Mouse (Mus musculus): ENCODE data around the gene Emc1.

Gene Emc1

DNA sequence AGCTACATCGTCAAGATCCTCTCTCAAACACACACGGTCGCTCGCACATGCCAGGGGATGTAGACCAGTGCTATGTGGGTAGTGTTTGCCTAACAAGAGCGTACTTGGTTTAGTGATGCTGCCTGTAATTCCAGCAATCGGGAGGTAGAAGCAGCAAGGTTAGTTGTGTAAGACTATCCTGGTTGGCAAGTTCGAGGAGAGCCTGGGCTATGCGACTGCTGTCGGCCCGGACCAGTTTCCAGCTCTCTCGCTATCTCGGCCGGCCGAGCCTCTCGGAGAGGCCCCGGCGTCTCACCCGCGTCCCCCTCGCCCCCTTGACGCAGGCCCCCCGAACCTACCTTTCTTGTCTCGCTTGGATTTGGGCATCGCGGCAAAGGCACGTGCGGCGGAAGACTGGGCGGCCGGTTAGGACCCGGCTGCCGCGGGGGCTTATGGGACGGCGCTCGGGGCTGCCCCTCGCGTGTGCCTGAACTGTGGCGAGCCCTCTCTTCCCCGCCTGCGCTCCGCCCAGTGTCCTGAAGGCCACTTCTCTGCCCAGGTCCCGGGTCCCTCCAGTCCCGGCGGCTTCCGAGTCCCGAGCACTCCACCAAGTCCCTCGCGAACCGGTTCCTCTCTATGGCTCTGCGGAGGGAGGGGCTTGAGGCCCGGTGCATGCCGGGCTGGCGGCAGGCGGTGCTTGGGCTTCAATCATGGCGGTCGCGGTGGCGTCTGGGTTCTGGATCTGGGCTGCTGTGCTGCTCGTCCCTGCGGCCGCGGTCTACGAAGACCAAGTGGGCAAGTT, at the start of gene Emc1, which contains the start of the genes Mrto4 and Ubr4:
Gene Emc1, plus strand, starts transcription at position 657 of the 781 bp plus-strand sequence.
Gene Mrto4, minus strand, starts transcription at position 646 of the 781 bp plus-strand sequence.
Gene Ubr4, plus strand, starts transcription at position 679 of the 781 bp plus-strand sequence.
- DNase-seq (ENCODE audit: extremely low spot score, low spot score) = peak; percentile 86

DNA sequence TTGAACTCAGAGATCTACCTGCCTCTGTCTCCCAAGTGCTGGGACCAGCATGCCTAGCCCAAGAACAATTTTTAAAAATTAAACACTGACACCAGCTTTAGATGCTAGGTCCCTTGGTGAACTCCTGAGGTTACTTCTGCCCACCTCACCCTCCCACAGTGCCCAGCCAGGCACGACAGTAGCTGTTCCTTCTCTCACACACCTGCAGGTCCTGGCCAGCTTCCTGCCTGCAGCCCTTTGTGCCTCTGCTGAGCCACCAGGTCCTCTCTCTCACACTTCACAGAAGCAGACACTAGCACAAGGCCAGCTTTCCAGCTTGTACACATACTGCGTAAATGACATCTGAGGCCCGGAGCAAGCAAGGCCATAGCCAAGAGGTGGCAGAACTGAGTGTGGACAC, 46.9 kb upstream of the Emc1 start:
- no peak for DNase-seq (ENCODE audit: extremely low spot score, low spot score)

DNA sequence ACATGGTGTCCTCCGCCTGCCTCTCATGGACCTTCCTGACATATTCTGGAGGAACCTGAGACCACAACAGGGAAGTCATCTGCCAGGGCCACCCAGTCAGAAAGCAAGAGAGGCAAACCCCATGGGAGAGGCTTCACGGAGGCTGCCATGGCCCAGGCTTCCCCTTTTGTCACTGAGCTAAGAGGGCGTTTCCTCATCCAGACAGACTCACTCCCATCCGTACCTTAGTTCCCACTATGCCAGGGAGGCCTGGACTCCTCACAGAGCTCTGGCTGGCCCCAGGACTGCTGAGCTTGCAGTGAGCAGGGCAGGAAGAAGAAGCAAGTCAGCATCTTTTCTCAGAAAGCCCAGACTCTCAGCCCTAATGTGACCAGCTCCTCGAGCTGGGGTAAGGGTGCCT, 44.5 kb upstream of the Emc1 start:
- no peak for DNase-seq (ENCODE audit: extremely low spot score, low spot score)

DNA sequence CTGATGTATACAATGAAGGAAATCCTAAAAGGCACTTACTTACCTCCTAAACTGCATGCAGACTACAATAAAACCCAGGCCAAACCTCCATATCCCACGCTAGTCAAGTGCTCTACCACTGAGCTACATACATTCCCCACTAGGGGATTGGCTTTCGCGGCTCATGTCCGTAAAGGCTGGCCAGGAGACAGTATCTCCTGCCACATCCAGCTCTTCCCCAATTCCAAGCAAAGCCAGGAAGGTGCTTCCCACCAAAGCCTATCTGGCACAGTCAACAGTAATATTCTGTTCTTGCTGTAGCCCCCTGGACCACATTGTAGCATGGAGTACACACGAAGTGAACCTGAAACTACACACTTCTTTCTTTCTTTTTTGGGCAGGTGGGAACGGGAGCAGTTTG, 42.7 kb upstream of the Emc1 start:
- DNase-seq (ENCODE audit: extremely low spot score, low spot score) = no peak

DNA sequence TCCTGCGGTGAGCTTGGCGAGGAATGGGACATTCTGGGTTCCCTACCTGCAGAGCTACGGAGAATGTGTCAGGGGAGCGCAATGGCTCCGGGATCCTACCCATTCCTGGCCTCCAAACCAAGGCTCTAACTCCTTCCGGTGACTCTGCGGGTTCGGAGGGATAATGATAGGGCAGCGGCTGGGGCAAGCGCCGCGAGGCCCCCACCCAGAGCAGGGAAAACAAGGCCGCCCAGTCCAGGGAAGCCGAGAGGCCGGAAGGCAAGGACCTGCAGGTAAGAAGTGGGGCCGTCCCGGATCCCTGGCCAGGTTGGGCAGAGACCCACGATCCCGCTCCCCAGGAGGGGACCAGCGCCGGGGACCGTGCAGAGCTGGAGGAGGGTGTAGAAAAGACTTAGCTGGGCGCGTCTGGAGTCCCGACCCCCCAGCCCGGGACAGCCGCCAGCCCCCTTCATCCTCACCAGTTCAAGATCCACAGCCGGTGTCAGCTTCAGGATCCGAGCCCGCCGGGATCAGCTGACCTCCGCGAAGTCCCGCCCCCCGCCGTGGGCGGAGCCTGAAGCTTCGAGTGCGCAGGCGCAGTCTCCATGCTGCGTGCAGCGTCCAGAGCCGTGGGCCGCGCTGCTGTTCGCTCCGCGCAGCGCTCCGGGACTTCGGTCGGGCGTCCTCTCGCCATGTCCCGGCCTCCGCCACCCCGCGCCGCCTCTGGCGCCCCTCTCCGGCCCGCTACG, 42.1 kb upstream of the Emc1 start, which contains the start of the genes Pqlc2 and Akr7a5:
Gene Pqlc2, minus strand, starts transcription at position 538 of the 728 bp plus-strand sequence.
Gene Akr7a5, plus strand, starts transcription at position 574 of the 728 bp plus-strand sequence.
- peak; percentile 99 for DNase-seq (ENCODE audit: extremely low spot score, low spot score)

DNA sequence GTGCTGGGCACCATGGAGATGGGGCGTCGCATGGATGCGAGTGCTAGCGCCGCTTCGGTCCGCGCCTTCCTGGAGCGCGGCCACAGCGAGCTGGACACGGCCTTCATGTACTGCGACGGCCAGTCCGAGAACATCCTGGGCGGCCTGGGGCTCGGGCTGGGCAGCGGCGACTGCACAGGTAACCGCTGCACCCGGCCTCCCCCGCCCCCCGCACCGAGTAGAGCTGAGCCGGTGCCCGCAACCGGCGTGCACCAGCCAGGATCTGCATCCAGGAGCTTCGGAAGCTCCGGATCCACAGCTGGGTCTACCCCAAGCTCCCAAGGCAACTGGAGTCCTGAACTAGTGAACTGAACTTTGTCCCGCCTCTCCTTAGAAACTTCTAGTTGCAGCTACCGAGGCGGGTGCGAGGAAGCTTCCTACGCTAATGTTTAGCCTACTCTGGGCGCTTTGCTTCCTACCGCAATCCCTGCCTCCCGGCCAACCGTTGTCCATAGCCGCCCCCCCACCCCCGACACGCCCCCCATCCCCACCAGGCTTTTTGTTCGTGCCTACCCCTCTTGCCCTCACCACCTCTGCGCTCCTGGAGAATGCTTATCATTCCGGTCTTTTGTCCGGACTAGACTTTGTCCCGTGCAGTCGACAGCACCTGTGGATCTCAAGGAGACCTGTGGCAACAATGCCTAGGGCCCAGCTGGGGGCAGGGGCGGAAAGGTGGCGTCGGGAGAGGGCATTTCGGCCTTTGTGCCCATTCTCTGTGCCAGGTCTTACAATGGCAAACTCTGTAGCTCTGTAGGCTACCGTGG, 41.3 kb upstream of the Emc1 start:
- no peak for DNase-seq (ENCODE audit: extremely low spot score, low spot score)

DNA sequence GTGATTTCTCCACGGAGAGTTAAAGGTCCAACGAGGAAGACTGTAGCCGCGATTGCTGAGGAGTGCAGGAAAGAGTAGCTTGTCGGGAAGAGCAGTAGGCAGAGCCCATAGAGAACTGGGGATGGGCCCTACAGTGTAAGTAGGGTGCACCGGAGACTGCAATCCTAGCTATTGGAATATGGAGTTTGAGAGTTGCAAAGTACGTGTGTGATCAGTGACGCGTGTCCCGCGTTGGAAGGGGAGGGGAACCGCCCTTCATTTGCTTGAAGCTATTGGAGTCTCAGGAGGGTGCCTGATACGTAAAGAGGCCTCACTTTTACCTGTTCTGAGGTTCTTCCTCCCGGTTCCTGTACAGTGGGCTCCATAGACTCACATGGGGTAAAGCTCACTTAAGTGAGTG, 40.7 kb upstream of the Emc1 start:
- no peak for DNase-seq (ENCODE audit: extremely low spot score, low spot score)

DNA sequence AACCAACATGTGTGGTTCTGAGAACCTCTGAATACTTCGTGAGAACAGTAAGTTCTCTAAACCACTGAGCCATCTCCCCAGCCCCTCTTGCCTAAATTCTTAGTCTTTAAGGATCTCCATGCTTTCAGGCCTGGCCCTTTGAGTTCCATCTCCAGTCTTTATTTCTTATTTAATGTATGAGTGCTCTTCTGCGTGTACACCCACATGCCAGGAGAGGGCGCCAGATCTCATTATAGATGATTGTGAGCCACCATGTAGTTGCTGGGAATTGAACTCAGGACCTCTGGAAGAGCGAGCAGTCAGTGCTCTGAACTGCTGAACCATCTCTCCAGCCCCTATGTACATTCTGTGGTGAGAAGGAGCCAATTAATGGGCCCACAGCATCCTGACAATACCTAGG, 39.8 kb upstream of the Emc1 start:
- no peak for DNase-seq (ENCODE audit: extremely low spot score, low spot score)

DNA sequence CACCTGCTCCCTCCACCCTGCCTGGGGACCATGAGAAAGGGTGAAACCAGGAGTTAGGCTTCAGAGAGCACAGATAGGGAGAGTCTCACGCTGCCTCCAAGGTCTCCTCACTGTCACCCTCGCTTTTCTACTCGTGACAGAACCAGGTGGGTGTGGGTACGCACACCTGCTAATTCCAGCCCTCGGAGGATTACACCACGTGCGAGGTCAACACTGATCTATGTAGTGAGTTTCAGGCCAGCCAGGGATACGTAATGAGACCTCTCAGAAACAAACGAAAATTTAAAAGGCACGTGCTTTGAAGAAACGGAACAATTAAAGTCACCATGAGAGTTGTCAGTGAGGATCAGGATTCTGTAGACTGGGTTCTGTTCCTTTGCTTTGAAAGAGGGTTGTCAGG, 33.9 kb upstream of the Emc1 start:
- DNase-seq (ENCODE audit: extremely low spot score, low spot score) = no peak

DNA sequence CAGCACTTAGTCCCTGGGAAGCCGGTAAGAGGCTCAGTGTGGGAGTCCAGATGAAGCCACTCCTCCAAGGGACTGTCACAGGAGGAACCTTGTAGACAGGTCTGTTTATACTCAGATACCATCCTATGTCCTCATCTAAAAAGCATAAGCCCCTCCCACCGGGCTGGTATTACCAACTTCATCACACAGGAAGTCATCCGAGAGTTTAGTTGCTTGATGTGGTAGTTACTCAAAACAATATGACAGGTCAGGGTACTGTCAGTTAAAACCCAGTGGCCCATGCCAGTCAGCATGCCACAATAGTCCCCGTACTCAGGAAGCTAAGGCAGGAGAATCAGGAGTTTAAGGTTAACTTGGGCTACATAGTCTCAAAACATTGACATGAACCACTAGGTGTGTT, 32.6 kb upstream of the Emc1 start:
- no peak for DNase-seq (ENCODE audit: extremely low spot score, low spot score)

DNA sequence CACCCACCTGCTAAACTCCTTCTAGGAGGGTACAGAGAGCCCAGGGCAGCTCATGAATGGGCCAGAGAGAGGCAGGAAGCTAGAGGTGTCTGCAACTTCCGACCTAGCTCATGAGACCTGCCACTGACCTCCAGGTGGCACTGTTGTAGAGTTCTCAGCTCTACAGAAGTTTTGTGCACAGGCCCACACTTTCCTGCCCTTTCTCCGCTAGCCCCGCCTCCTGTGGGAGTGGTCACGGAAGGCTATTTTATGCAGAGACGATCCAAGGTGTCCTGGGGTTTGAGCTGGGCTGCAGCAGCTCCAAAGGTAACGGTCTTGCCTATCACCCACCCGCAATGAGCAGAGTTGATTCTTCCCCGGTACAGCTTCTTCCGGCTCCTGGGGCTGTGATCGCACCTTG, 21.8 kb upstream of the Emc1 start:
- peak; percentile 64 for DNase-seq (ENCODE audit: extremely low spot score, low spot score)

DNA sequence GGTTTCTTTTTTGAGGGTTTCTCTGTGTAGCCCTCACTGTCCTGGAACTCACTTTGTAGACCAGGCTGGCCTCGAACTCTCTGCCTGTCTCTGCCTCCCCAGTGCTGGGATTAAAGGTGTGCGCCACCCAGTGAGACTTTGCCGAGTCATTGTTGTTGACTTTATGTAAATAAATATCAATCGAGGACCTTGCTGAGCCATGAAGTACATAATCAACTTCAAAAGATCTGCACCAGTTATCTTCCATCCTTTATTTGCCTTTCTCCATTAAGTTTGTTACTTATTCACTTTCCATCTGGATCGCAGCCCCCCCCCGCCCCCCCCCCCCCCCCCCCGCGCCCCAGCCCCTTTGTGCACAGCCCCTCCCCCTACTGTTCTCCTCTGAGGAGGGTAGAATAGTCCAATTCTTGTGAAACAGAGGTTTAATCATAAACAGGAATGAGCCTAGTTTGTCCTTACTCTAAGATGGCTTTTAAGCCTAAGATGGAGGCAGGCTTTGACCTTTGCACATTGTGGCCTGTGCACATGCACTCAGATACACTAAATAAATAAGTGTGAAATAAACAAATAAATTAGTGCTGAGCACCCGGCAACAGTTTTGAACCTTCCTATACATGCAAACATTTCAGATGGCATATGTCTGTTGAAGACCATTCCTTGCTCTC, 17.6 kb upstream of the Emc1 start:
- no peak for DNase-seq (ENCODE audit: extremely low spot score, low spot score)

DNA sequence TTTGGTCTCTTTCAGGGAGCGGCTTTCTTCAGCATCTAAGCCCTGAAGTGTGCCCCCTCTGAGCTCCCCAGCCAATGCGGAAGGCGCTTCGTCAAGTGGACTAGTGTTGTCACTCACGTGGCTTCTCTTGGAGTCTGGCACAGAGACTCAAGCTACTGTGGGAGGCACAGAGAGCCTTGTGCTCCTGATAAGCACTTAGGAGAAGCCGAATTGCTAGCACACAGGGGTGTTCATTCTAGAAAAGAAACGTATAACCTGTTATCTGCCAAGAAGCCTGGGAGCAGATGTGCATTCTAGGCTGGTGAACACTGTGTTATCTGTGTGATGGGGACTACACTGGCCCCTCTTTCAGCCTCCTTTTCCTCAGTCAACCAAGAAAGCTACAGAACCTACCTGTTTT, 16.9 kb upstream of the Emc1 start:
- no peak for DNase-seq (ENCODE audit: extremely low spot score, low spot score)

DNA sequence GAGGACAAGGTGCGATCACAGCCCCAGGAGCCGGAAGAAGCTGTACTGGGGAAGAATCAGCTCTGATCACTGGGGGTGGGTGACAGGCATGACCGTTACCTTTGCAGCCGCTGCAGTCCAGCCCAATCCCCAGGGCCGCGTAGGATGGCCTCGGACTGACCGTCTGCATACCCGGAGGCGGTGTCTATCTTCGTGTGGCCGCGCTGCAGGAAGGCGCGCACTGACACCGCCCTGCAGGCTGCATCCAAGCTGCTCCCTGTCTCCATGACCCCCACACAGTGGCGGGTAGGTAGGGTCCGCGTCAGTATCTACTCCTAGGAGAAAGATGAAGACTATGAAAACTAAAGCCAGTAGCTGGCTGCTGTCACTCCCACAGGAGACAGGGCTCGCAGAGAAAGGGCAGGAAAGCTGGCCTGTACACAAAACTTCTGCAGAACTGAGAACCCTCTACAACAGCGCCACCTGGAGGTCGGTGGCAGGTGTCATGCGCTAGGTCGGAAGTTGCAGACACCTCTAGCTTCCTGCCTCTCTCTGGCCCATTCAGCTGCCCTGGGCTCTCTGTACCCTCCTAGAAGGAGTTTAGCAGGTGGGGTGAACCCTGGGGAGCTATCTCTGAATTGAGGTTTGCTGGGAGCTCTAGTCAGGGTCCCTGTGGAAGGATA, 15.4 kb upstream of the Emc1 start:
- peak; percentile 78 for DNase-seq (ENCODE audit: extremely low spot score, low spot score)

DNA sequence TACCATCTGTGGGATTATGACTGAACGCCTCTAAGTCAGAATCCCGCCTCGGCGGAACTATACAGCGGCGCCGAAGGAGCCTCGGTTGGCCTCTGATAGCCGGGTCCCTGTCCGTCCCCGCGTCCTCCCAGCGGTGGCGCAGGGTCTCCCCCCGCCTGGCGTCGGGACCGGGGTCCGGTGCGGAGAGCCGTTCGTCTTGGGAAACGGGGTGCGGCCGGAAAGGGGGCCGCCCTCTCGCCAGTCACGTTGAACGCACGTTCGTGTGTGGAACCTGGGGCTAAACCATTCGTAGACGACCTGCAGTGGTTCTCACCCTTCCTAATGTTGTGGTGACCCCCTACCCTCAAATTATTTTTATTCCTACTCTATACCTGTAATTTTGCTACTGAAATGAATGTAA, 14.2 kb upstream of the Emc1 start:
- DNase-seq (ENCODE audit: extremely low spot score, low spot score) = no peak

DNA sequence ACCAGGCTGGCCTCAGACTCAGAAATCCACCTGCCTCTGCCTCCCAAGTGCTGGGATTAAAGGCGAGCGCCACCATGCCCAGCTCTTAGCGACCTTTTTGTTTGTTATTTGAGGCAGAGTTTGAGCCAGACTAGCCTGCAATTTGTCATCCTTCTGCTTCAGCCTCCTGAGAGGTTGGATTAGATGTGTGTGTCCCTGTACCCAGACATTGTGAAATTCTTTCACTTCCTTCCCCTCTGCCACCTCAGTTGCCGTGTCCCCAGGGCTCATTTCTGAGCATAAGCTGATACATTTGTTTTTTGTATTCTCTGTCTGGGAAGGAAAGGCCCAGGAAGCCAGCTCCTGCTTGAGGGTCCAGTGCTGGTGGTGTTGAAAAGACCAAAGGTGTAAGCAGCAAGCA, 11.6 kb upstream of the Emc1 start:
- DNase-seq (ENCODE audit: extremely low spot score, low spot score) = no peak

DNA sequence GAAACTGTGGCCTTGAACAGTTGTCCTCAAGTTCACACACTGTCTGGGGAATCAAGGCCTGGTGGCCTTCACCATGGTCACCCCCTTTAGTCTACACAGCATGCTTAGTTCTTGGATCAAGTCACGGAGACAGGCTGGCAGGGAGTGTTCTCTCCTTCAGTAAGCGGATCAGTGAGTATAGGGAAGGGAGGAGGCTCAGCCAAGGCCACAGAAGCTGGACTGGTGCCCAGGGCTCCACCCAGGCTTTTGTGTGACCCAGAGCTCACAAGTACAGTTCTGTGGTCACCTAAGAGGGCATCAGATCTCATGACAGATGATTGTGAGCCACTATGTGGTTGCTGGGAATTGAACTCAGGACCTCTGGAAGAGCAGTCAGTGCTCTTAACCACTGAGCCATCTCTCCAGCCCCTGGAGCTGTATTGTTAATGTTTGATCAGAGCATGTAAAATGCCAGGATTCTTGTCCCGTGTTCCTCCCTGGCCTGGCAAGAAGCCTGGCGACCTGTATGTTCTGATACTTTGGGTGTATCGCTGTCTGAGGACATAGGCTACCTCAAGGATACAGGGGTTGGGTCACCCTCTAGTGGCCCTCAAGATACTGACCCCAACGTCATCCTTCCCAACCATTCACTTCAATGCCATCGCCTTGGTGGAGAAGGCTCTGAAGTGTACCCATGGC, 10.7 kb upstream of the Emc1 start:
- no peak for DNase-seq (ENCODE audit: extremely low spot score, low spot score)

DNA sequence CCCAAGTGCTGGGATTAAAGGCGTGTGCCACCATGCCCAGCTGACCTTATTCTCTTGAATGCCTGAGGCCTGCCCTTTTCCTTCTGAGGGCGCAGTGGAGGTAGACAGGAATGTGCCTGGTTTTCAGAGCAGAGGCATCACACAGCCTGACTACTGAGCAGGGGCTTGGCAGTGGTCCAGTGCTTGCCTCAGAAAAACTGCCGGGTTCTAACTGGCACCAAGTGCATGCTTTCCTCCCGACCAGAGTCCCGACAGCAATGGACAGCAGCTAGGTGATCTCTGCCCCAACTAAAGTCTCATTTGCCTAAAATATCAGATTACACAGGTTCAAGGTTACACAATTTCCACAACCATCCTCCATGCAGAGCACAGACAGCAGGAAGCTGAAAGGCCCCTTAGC, 8.7 kb upstream of the Emc1 start:
- DNase-seq (ENCODE audit: extremely low spot score, low spot score) = no peak

DNA sequence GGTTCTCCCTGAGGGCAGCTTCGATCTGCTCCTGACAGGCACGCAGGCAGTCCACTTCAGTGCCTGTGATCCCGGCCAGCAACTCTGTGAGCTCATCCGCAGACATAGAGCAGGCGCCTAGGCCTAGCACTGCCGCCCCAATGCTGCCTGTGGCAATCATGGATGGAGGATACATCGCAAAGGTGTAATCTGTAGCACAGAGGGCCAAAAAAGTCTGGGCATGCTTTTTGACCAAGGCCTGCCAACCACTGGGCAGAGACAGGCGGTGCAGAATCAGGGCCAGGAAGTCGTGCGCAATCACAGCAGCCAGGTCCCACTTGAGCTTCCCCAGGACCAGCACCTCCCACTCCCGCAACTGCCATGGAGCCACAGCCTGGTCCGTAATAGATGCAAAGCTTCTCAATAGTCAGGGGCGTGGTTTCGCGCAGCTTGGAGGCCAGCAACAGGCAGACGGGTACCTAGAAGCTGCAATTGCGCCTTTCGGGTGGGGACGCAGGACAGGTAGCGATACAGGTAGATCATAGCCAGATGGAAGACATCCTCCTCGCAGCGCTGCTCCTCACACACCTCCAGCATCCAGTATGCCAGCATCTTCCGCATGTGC, 6.9 kb upstream of the Emc1 start:
- DNase-seq (ENCODE audit: extremely low spot score, low spot score) = no peak

DNA sequence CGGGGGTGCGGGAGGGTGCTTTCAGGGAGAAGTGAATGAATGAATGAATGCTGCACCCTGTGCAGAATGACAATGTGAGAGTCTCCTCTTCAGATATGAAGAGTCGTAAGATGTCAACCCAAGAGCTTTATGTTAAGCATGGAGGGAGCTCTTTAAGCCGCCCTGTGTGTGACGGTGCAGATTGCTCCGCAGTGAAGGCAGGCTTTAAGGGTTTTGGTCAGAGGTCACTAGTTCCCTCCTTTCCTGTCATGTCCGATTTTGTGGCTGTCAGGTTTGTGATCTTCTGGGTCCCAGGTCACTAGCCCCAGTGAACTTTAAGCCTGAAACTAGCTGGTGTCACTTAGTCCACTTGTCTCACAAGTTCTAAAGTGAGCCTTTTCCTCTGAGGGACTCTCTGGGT, 445 bp downstream of the Emc1 start:
- DNase-seq (ENCODE audit: extremely low spot score, low spot score) = no peak

Data from neural tube, embryonic 10.5 days (tissue).